Mouse (Mus musculus): ENCODE data around the gene Ccr1l1. TPM values are rescaled to one million over a fixed set of nuclear protein-coding genes. Genes with fewer than 3 reads are reported as not detected.

The Ccr1l1 gene
- polyA plus RNA-seq, 1 experiment, result not detected

DNA sequence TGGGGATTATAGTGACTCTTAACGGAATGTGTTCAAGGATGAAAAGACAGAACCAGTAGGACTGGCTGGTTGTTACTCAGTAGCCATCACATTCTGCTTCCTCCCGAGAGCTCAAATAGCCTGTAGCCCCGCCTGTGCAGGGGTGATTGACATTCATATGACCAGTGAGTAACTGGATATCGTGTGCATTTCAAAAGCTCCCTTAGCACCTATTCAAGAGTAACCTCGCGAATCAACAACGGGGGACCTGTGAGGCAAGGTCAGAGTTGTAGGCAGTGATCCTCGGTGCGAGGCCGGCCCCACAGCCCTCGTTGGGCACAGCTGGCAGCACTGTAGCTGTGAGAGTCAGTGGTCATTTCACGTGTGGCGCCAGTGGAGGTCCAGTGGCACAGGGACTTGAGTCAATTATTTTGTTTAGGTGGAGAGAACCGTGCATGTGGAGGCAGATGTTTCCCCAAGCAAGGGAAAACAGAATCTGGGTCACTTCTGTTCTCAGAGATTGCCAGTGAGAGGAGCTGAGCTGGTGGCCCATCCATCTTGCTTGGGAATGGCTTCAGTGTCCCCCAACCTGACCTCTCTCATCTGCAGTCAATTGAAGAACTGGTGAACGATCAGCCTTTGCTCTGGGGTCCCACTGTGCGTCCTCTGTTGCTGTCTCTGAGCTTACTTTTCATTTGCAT lies 50.8 kb downstream of the Ccr1l1 start:
- no peak overlapping the region for H3K4me3 ChIP-seq (ENCODE audit: control insufficient read depth, insufficient read depth, low read length)
- H3K36me3 ChIP-seq (ENCODE audit: control insufficient read depth, insufficient read depth, low read length), result no peaks in the 10 kb centered on the region
- H3K27ac ChIP-seq (ENCODE audit: control insufficient read depth, insufficient read depth, low read length), result peak overlapping the region; percentile 96
- 72% methylated on average over 16 of the region's 16 CpGs for WGBS
- H3K4me1 ChIP-seq (replicated peaks; ENCODE audit: control insufficient read depth, insufficient read depth, low read length), result peaks cover 47% of the 10 kb centered on the region
- no peak for DNase-seq
- no peaks in the 10 kb centered on the region for H3K27me3 ChIP-seq (ENCODE audit: control insufficient read depth, insufficient read depth, low read length)
- TF ChIP-seq CTCF (IDR thresholded peaks at IDR 0.05; ENCODE audit: borderline replicate concordance, control insufficient read depth, extremely low read depth, insufficient read depth, low read length, poor library complexity) (no peak), POLR2A (IDR thresholded peaks at IDR 0.05; ENCODE audit: control insufficient read depth, extremely low read depth, insufficient read depth, low read length, poor library complexity) (no peak)

Other genes with a start within 250 kb of the Ccr1l1 start
- gene Cxcr6, start 171.9 kb downstream of the Ccr1l1 start, polyA plus RNA-seq (2012; rRNA removed), result 4.3 and 4.6 TPM in 2 replicates
- gene Fyco1, start 126.5 kb downstream of the Ccr1l1 start, polyA plus RNA-seq (2012; rRNA removed), result 11.6 and 13.0 TPM in 2 replicates
- gene Xcr1, start 116.4 kb downstream of the Ccr1l1 start, polyA plus RNA-seq (2012; rRNA removed), result 4.3 and 7.0 TPM in 2 replicates
- 1.3 and 1.8 TPM in 2 replicates for gene Ccr1, start 9.7 kb downstream of the Ccr1l1 start, polyA plus RNA-seq (2012; rRNA removed)
- gene Ccr3, start 43.6 kb upstream of the Ccr1l1 start, polyA plus RNA-seq (2012; rRNA removed), result 0.52 and 0.90 TPM in 2 replicates
- 1.9 and 2.7 TPM in 2 replicates for gene Ccr2, start 123.5 kb upstream of the Ccr1l1 start, polyA plus RNA-seq (2012; rRNA removed)
- gene Ccr5, start 143.1 kb upstream of the Ccr1l1 start, polyA plus RNA-seq (2012; rRNA removed), result 0.88 and 3.2 TPM in 2 replicates

Data from thymus, adult 2 months (tissue).